Mouse (Mus musculus) liver, embryonic 15.5 days (tissue): ENCODE data around the gene Fgf3. TPM values are rescaled to one million over a fixed set of nuclear protein-coding genes. Genes with fewer than 3 reads are reported as not detected.

Experiments
- ATAC-seq: fragments of 200-750 bp; cut with Nextera tagmentation; 2 replicates; pipeline ENCODE4 v1.8.0; 2017; ENCODE audit warnings: moderate number of reproducible peaks, mild to moderate bottlenecking, moderate library complexity; ENCODE audit not compliant: insufficient read depth
- H3K27ac ChIP-seq: fragments of 300-500 bp; sonication (generic); replicated peaks from 2 replicates; pipeline ENCODE4 v1.5.1; 2015; ENCODE audit warnings: mild to moderate bottlenecking, inconsistent platforms
- H3K27me3 ChIP-seq: fragments of 300-500 bp; sonication (generic); 2 replicates; pipeline ENCODE4 v1.6.1; 2015; ENCODE audit warnings: mild to moderate bottlenecking, inconsistent platforms
- H3K36me3 ChIP-seq: fragments of 300-500 bp; sonication (generic); replicated peaks from 2 replicates; pipeline ENCODE4 v1.6.1; 2015; ENCODE audit warnings: moderate library complexity, mild to moderate bottlenecking, inconsistent platforms
- H3K4me1 ChIP-seq: fragments of 300-500 bp; sonication (generic); replicated peaks from 2 replicates; pipeline ENCODE4 v1.6.1; 2015; ENCODE audit warnings: inconsistent platforms
- H3K4me2 ChIP-seq: fragments of 300-500 bp; sonication (generic); 2 replicates; pipeline ENCODE4 v1.6.1; 2015; ENCODE audit warnings: moderate library complexity, mild to moderate bottlenecking, inconsistent platforms
- H3K4me3 ChIP-seq: fragments of 300-500 bp; sonication (generic); replicated peaks from 2 replicates; pipeline ENCODE4 v1.5.1; 2015; ENCODE audit warnings: mild to moderate bottlenecking, inconsistent platforms
- H3K9ac ChIP-seq: fragments of 300-500 bp; sonication (generic); 2 replicates; pipeline ENCODE4 v1.6.1; 2015; ENCODE audit warnings: moderate library complexity, mild to moderate bottlenecking, inconsistent platforms
- H3K9me3 ChIP-seq: fragments of 300-500 bp; sonication (generic); replicated peaks from 2 replicates; pipeline ENCODE4 v1.6.1; 2016; ENCODE audit warnings: inconsistent platforms
- WGBS: fragments of 180-500 bp; shearing (Covaris S2); methylation state at CpG from one replicate; pipeline ENCODE4 v1.1.7; 2015; ENCODE audit warnings: mixed read lengths; ENCODE audit not compliant: insufficient replicate concordance; 5-methylcytosine and 5-hydroxymethylcytosine counted together
- polyA plus RNA-seq: library from polyadenylated mRNA; unstranded; fragments of >200 nt; fragmentation: Nextera tagmentation; extraction: Ambion mirVana; gene quantifications from 2 replicates; pipeline ENCODE4 v1.2.1, GENCODE M21; 2015

The Fgf3 gene
- polyA plus RNA-seq, 1 experiment from 2014 or later, result 0.06 TPM

DNA sequence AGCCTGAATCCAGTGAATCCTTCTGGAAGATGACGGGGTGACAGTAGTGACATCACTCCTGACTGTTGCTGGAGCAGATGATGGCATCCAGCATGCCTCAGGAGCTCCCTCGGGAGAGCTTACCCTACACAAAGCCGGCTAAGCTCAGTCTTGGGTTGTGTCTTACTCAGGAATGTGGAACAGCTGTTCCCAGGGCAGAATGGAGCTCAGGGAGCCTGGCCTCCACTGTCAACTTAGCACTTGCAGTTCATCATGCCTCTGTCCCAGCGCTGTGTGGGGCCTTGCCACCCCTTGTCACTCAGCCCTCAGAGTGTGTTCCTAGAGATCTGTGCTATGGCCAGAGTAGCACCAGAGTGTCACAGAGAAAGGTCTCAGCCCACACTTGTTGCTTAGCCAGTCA lies 26.4 kb upstream of the Fgf3 start:
- Histone ChIP-seq H3K9me3 (no peaks in the 10 kb centered on the region), H3K27me3 (no peaks in the 10 kb centered on the region; the same call in none of the 2 replicates), H3K4me3 (no peak overlapping the region), H3K27ac (no peak overlapping the region), H3K4me1 (peaks cover 35% of the 10 kb centered on the region), H3K36me3 (no peaks in the 10 kb centered on the region), H3K9ac (no peak overlapping the region), H3K4me2 (no peak overlapping the region)
- WGBS, result 52% methylated on average over 4 of the region's 4 CpGs
- ATAC-seq, result no peak

DNA sequence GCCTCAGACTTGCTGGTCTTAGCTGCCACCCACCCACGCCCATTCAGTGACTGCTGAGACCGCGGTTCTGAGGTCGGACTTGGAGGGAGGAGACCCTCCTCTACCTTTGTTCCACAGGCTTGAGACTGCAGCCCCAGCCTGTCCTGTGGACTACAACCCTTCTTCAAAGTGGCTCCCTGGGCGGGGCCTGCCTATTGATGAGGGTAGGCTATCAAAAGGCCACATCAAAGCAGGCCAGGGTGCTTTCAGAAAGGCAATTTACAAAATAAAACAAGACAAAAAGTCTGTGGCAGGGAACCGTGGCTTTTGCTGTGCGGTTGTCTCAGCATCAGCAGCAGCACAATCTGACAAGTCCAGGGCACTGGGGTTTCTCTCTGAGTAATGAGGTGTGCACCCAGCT lies 16.0 kb upstream of the Fgf3 start:
- peaks cover 50% of the 10 kb centered on the region for H3K27me3 ChIP-seq
- WGBS, result 45% methylated on average over 7 of the region's 7 CpGs
- no peak overlapping the region for H3K4me3 ChIP-seq
- H3K27ac ChIP-seq, result no peak overlapping the region
- H3K4me2 ChIP-seq, result no peak overlapping the region
- H3K4me1 ChIP-seq, result no peaks in the 10 kb centered on the region
- no peak overlapping the region for H3K9ac ChIP-seq
- ATAC-seq, result no peak
- H3K36me3 ChIP-seq, result no peaks in the 10 kb centered on the region
- H3K9me3 ChIP-seq, result no peaks in the 10 kb centered on the region

DNA sequence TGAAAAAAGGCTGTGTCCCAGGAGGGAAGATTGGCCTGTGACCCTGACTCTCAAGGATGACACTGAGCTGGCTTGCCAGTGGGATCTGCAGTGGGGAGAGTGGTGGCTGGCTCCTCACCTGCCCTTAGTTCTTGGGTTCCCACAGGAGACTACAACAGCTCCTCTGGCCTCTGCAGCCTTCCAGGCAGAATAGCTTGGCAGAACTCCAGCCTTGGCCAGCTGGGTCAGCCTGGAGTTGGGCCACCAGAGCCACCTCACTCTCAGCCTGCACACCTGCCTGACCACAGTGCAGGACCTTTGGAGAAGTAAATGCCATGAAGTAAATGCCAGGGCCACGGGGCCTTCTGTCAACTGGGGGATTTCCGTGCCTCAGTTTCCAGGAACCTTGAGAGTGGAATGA lies 13.9 kb upstream of the Fgf3 start:
- Histone ChIP-seq H3K9me3 (no peaks in the 10 kb centered on the region), H3K9ac (no peak overlapping the region), H3K4me3 (no peak overlapping the region), H3K36me3 (no peaks in the 10 kb centered on the region), H3K4me2 (no peak overlapping the region), H3K27ac (no peak overlapping the region), H3K4me1 (no peaks in the 10 kb centered on the region), H3K27me3 (peaks cover 70% of the 10 kb centered on the region)
- no peak for ATAC-seq
- 66% methylated on average over 2 of the region's 2 CpGs for WGBS

DNA sequence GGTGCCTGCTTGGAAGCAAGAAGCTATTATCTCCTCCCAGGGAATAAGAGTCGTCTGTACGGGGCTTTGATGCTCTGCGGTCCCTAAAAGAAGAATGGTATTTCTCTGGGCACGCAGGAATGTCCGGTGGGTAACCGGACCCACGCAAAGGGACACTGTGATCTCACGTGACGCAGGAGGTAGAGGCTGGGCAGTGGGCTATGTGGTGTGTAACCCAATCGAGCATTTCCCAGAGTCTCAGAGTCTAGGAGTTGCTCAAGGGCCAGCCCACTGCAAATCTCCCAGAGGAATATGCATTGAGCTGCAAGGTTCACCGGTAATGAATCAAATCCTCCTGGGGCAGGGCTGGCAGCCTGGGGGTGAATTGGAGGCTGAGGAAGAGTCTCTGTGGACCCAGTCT lies 9.5 kb upstream of the Fgf3 start:
- ATAC-seq, result no peak
- Histone ChIP-seq H3K4me2 (no peak overlapping the region), H3K4me3 (no peak overlapping the region), H3K36me3 (no peaks in the 10 kb centered on the region), H3K4me1 (no peaks in the 10 kb centered on the region), H3K9ac (no peak overlapping the region), H3K27me3 (peaks cover 79% of the 10 kb centered on the region), H3K27ac (no peak overlapping the region), H3K9me3 (no peaks in the 10 kb centered on the region)
- WGBS, result 66% methylated on average over 11 of the region's 11 CpGs

DNA sequence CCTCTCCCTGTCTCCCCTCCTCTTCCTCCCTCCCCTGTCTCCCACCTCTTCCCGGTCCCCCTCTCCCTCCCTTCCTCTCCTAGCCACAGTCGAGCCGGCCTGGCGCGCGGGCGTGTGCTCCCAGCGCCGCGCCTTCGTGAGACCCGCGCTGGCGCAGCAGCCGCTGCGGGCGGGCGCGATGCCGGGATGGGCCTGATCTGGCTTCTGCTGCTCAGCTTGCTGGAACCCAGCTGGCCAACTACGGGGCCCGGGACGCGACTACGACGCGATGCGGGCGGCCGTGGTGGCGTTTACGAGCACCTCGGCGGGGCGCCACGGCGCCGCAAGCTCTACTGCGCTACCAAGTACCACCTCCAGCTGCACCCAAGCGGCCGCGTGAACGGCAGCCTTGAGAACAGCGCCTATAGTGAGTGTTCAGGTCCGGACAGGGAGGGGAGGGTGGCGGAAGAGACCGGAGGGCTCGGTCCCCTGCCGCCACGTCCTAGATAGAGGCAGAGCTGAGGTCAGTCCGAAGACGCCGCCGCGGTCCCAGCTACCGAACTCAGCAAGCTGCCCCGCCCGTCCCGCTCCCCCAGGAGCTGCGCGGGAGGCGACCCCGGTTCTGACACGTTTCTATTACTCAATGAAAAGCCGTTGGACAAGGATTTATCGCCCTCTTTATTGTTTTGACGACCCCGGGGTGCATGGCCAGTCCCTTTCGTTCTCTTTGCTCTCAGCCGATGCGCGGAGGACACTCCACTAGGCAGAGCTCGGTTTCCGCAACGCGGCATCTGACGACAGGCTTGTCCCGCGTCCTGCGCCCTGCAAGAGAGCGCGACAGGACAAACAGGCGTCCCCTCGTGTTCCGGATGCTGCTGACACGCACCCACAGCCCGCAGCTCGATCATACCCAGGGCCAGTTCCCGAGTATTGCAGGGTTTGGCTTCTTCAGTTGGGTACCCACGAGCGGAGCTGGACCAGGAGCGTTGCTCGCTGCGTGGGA lies 930 bp downstream of the Fgf3 start:
- Histone ChIP-seq H3K9me3 (no peaks in the 10 kb centered on the region), H3K4me3 (peak overlapping the region; percentile 9; the same call in 1 of the 2 replicates), H3K36me3 (no peaks in the 10 kb centered on the region), H3K4me2 (peak overlapping the region; percentile 23), H3K27ac (no peak overlapping the region), H3K4me1 (0 out of 2 replicates have a peak, but pooled peaks cover 3% of the 10 kb centered on the region), H3K9ac (no peak overlapping the region), H3K27me3 (peaks cover 99% of the 10 kb centered on the region)
- WGBS, result under 1% methylated on average over 94 of the region's 94 CpGs
- no peak for ATAC-seq

DNA sequence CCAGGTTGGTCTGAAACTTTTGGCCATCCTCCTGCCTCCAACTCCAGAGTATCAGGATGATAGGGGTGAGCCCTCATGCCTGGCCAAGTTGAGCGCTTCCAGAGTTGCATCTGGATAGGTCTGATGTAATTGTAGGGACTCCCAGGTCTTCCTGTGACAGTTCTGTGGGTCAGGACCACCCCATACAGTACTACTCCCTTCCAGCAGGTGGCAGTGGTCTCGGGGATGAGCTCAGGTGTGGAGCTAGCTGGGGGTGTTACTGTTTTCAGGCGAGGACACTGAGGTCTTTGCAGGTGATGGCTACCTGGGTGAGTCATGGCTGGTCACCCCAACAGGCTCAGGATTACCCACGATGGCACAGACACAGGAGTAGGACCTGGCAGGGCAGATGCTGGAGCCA lies 8.3 kb downstream of the Fgf3 start:
- WGBS, result 7% methylated on average over 4 of the region's 4 CpGs
- ATAC-seq, result no peak
- no peak overlapping the region for H3K4me2 ChIP-seq
- H3K4me3 ChIP-seq, result no peak overlapping the region
- no peak overlapping the region for H3K27ac ChIP-seq
- H3K9me3 ChIP-seq, result no peaks in the 10 kb centered on the region
- H3K36me3 ChIP-seq, result no peaks in the 10 kb centered on the region
- H3K27me3 ChIP-seq, result peaks cover 47% of the 10 kb centered on the region
- no peaks in the 10 kb centered on the region for H3K4me1 ChIP-seq
- H3K9ac ChIP-seq, result no peak overlapping the region

DNA sequence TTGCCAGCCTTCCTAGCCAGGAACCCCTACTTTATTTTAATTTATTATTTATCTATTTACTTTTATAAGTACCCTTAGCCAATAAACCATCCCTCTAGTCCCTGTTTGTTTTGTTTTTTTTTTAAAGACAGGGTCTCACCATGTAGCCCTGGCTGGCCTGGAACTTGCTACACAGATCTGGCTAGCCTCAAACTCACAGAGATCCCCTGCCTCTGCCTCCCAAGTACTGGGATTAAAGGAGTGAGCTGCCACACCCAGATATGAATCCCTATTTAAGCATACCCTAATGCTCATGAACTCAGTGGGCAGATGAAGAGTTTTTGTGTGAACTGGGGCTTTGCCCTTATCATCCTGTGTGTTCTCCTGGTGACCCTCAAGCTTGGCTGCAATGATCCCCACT lies 9.2 kb downstream of the Fgf3 start, which contains the start of gene Fgf4:
Fgf4 (plus strand) TSS at position 301 of the 400 bp plus-strand sequence.
- H3K27me3 ChIP-seq, result peaks cover 44% of the 10 kb centered on the region
- no peaks in the 10 kb centered on the region for H3K9me3 ChIP-seq
- H3K4me1 ChIP-seq, result no peaks in the 10 kb centered on the region
- ATAC-seq, result no peak
- no peaks in the 10 kb centered on the region for H3K36me3 ChIP-seq
- no peak within 1 kb of the TSS for H3K9ac ChIP-seq
- no peak within 1 kb of the TSS for H3K4me3 ChIP-seq
- no peak within 1 kb of the TSS for H3K27ac ChIP-seq
- H3K4me2 ChIP-seq, result no peak within 1 kb of the TSS

DNA sequence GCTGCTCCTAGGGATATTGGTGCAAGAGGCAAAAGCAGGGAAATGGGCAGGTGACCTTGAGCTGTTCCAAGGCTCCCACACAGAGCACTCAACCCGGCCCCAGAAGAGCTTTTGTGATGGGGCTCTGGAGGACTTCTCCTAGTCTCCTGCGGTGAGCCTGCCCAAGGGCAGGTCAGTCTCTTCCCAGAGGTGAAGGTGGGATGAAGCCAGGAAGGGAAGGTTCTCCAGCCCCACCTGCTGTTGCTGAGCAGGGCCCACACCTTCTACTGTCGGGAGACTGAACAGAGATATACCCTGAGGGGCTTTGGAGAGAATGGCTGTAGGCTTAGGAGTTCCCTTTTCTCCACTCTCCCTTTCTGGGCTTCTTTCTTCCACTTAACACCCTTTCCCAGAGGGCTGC lies 13.4 kb downstream of the Fgf3 start:
- H3K4me2 ChIP-seq, result no peak overlapping the region
- H3K9me3 ChIP-seq, result no peaks in the 10 kb centered on the region
- 47% methylated on average over 3 of the region's 3 CpGs for WGBS
- no peak overlapping the region for H3K4me3 ChIP-seq
- H3K9ac ChIP-seq, result no peak overlapping the region
- H3K36me3 ChIP-seq, result no peaks in the 10 kb centered on the region
- H3K27me3 ChIP-seq, result peaks cover 47% of the 10 kb centered on the region
- no peaks in the 10 kb centered on the region for H3K4me1 ChIP-seq
- no peak overlapping the region for H3K27ac ChIP-seq
- ATAC-seq, result no peak

DNA sequence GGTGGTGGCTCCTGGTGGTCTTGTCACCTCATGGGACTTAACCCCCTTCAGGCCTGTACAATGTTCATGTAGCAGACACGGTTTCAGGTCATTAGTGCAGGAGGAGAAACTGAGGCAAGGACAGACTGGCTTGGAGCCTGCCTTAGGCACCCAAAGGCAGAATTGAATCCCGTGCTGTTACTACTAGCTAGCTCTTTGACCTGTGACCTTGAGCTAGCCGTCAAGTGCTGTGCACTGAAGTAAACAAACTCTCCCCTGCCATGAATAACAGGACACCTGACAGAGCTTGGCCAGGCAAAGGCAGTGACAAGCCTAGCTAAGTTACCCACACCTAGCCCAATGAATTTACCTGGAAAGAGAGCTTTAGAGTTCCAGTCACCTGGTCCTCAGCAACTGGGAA lies 17.1 kb downstream of the Fgf3 start:
- Histone ChIP-seq H3K4me3 (no peak overlapping the region), H3K4me2 (no peak overlapping the region), H3K9me3 (no peaks in the 10 kb centered on the region), H3K9ac (no peak overlapping the region), H3K36me3 (no peaks in the 10 kb centered on the region), H3K27ac (no peak overlapping the region), H3K4me1 (no peaks in the 10 kb centered on the region), H3K27me3 (peaks cover 63% of the 10 kb centered on the region)
- 39% methylated on average over 3 of the region's 3 CpGs for WGBS
- ATAC-seq, result no peak

DNA sequence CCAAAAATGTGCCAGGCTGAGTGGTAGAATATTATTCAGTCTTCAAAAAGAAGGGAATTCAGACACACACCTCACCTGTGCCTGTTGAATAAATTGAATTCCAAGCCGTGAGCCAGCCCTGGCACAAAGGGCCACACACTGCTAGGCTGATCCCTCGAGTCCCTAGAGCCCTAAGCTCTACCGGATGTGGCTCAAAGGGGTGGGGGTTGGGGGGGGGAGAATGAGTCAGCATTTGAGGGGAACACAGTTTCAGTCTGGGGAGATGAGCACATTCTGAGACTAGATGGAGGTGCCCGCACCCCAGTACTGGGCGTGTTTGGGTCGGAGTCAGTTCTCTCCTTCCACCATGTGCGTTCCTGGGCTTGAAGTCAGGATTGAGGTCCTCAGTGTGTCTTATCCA lies 19.3 kb downstream of the Fgf3 start:
- Histone ChIP-seq H3K4me1 (no peaks in the 10 kb centered on the region), H3K36me3 (no peaks in the 10 kb centered on the region), H3K4me2 (no peak overlapping the region), H3K9me3 (no peaks in the 10 kb centered on the region), H3K4me3 (no peak overlapping the region), H3K9ac (no peak overlapping the region), H3K27me3 (peaks cover 72% of the 10 kb centered on the region), H3K27ac (no peak overlapping the region)
- WGBS, result 52% methylated on average over 7 of the region's 7 CpGs
- no peak for ATAC-seq

DNA sequence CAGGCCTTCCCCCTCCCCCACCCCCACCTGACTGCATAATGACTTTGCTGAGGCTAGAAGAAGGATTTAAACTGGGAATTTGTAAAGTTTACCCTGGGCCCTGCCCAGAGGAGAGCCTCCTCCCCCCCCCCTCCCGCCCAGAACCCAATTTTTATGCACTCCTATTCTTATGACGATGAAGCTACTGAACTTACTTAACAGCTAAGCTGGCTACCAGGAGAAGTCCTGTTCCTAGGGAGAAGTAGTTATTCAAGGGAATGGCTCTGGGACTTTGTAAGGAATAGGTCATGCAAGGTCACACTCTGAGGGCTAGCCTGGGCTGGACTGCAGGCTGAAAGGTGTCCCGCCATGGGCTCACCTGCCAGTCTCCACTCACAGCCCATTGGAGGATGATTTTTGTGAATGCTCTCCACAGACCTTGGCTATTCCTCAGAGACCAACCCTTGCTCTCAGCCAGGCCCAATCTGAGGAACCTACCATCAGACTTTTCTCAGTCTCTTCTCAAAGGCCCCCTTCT lies 20.0 kb downstream of the Fgf3 start:
- Histone ChIP-seq H3K27ac (no peak overlapping the region), H3K4me1 (no peaks in the 10 kb centered on the region), H3K4me2 (no peak overlapping the region), H3K36me3 (no peaks in the 10 kb centered on the region), H3K27me3 (peaks cover 77% of the 10 kb centered on the region), H3K9me3 (no peaks in the 10 kb centered on the region), H3K4me3 (no peak overlapping the region), H3K9ac (no peak overlapping the region)
- ATAC-seq, result no peak
- 63% methylated on average over 3 of the region's 3 CpGs for WGBS
